Mouse (Mus musculus) cerebellum, adult 2 months (tissue): ENCODE measurements at regions not wholly inside any gene's neighbourhood (a gene's known extent, or its start where the extent isn't known, plus 50 kb on each side); places are given as distances from the start of the nearest gene placed in this dataset.

Experiments used
- CTCF ChIP-seq: fragments of 200-500 bp; IDR thresholded peaks from 2 replicates; pipeline ENCODE4 v1.5.1; 2011; ENCODE audit warnings: low read depth, mild to moderate bottlenecking, control low read depth, low read length, moderate library complexity, borderline replicate concordance; ENCODE audit not compliant: insufficient read depth
- POLR2A ChIP-seq: fragments of 200-500 bp; IDR thresholded peaks from 2 replicates; pipeline ENCODE4 v1.6.1; 2011; ENCODE audit warnings: low read length, control low read depth, borderline replicate concordance; ENCODE audit not compliant: insufficient read depth

DNA sequence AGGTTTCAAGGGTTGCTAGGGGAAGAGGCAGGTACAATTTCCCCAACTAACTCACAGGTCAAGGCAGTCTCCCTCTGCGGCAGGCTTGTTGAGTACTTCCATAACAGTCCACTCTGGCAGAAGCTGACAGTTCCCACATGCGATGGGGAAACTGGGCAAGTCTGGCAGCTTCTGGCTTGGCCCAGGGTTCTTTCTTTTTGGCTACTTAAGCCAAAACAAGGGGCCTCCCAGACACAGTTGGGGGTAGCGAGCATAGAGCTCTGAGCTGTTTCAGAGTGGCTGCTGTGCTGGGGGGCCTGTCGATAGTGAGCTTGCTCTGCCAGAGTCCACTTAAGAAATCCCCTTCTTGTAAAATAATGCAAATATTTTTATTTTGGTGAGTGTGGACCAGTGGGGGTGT lies 150.8 kb upstream of the Lemd2 start:
- no peak for TF ChIP-seq POLR2A
- TF ChIP-seq CTCF = no peak
